Comparison of ENCODE assay signal across 7 mouse cellular contexts in genomic region chr2:174310913-174311514, GRCm38 (mm10). TPM values are rescaled to one million over a fixed set of nuclear protein-coding genes. Genes with fewer than 3 reads are reported as not detected.
DNase-seq lines count a peak whose midpoint lies in the region; ATAC-seq and TF ChIP-seq lines count a peak whose summit lies in the region.

No protein-coding gene starts in this region.

- TF ChIP-seq CTCF in small intestine, adult 2 months (IDR thresholded peaks at IDR 0.05; ENCODE audit: extremely low read depth, insufficient read length, insufficient replicate concordance, low read depth, low read length) = peak; percentile 69

- no peaks in the 10 kb centered on the region for H3K4me1 ChIP-seq in small intestine, adult 2 months (ENCODE audit: control insufficient read depth, insufficient read depth, insufficient read length, low read length)

- no peak overlapping the region for H3K27ac ChIP-seq in small intestine, adult 2 months (ENCODE audit: insufficient read depth, low read depth, low read length)

- H3K4me3 ChIP-seq in small intestine, adult 2 months (ENCODE audit: low read depth, low read length) = no peak overlapping the region

- peak; percentile 50 for ATAC-seq in CD4-positive, CD25-positive, alpha-beta regulatory T cell, adult 4 months
- ATAC-seq in hematopoietic stem cell, adult 5-6 weeks (replicated peaks in 1 of 2; ENCODE audit: insufficient read depth in 1 of 2, low FRiP score in 2 of 2, low TSS enrichment in 1 of 2, low read depth in 1 of 2, poor library complexity in 2 of 2, severe bottlenecking in 2 of 2) = peak; percentile 73 to 76
- peak; percentile 46; the same call in 1 of the 2 replicates for ATAC-seq in megakaryocyte, adult 5-6 weeks (ENCODE audit: poor library complexity, severe bottlenecking)

- 15% methylated on average over 7 of the region's 7 CpGs for WGBS in small intestine, adult 2 months

- no peaks in the 10 kb centered on the region for H3K27me3 ChIP-seq in small intestine, adult 2 months (ENCODE audit: control insufficient read depth, insufficient read depth, low read length)

- TF ChIP-seq POLR2A in small intestine, adult 2 months (IDR thresholded peaks at IDR 0.05; ENCODE audit: low read depth, low read length) = no peak

- DNase-seq in B cell, adult 2 months = peak; percentile 63 to 65
- DNase-seq in embryo, embryonic 10 days (ENCODE audit: low spot score) = peak; percentile 85
- peak; percentile 64 to 66 for DNase-seq in layer of hippocampus, postnatal 25 days (ENCODE audit: extremely low spot score in 1 of 2, low spot score in 1 of 2)

- no peaks in the 10 kb centered on the region for H3K36me3 ChIP-seq in small intestine, adult 2 months (ENCODE audit: control insufficient read depth, insufficient read depth, low read length)

RNA-seq across cellular contexts. Expression of gene Gnas, which starts 26.9 kb away (rescaled TPM):
- 100 to 1,000 TPM in 1 of 2 experiments, 10 to 100 TPM in 1; 96.1 to 130 TPM for polyA plus RNA-seq in CD4-positive, CD25-positive, alpha-beta regulatory T cell, adult 4 months (2017; shearing (Covaris generic))
- total RNA-seq in hematopoietic stem cell, adult 5-6 weeks (2017) = 245 and 262 TPM in 2 replicates
- total RNA-seq in layer of hippocampus, postnatal 25 days (2021) = 1,000 to 10,000 TPM; 1,728 to 1,971 TPM
- total RNA-seq in megakaryocyte, adult 5-6 weeks (2015) = 518 and 554 TPM in 2 replicates
- total RNA-seq in megakaryocyte, adult 5-6 weeks (2017) = 238 and 262 TPM in 2 replicates
- polyA plus RNA-seq in small intestine, adult 2 months (2012; rRNA removed) = 295 and 530 TPM in 2 replicates

RNA-seq across cellular contexts. Expression of gene Gm20721, which starts 35.5 kb away (rescaled TPM):
- polyA plus RNA-seq in CD4-positive, CD25-positive, alpha-beta regulatory T cell, adult 4 months (2017; shearing (Covaris generic)) = 1 to 10 TPM; 1.6 to 2.3 TPM
- 6.4 and 9.1 TPM in 2 replicates for total RNA-seq in hematopoietic stem cell, adult 5-6 weeks (2017)
- total RNA-seq in layer of hippocampus, postnatal 25 days (2021) = 1 to 10 TPM; 2.0 to 2.6 TPM
- total RNA-seq in megakaryocyte, adult 5-6 weeks (2015) = 0.21 TPM in 1 of 2 replicates, not detected in the other
- 1.5 and 3.4 TPM in 2 replicates for total RNA-seq in megakaryocyte, adult 5-6 weeks (2017)
- polyA plus RNA-seq in small intestine, adult 2 months (2012; rRNA removed) = not detected in 2 replicates
